Mouse (Mus musculus) midbrain, embryonic 15.5 days (tissue): Measurements from ENCODE around the gene Spocd1. TPM values are rescaled to one million over a fixed set of nuclear protein-coding genes. Genes with fewer than 3 reads are reported as not detected.

ENCODE experiments used
- ATAC-seq: fragments of 200-750 bp; cut with Nextera tagmentation; replicated peaks from 2 replicates; pipeline ENCODE4 v1.8.0; 2017; ENCODE audit warnings: moderate TSS enrichment
- H3K27ac ChIP-seq: fragments of 300-500 bp; sonication (generic); 2 replicates; pipeline ENCODE4 v1.5.1; 2015; ENCODE audit warnings: mild to moderate bottlenecking, inconsistent platforms
- H3K27me3 ChIP-seq: fragments of 300-500 bp; sonication (generic); replicated peaks from 2 replicates; pipeline ENCODE4 v1.6.1; 2015; ENCODE audit warnings: inconsistent platforms
- H3K36me3 ChIP-seq: fragments of 300-500 bp; sonication (generic); replicated peaks from 2 replicates; pipeline ENCODE4 v1.6.1; 2015; ENCODE audit warnings: inconsistent platforms
- H3K4me1 ChIP-seq: fragments of 300-500 bp; sonication (generic); 2 replicates; pipeline ENCODE4 v1.6.1; 2015; ENCODE audit warnings: inconsistent platforms
- H3K4me2 ChIP-seq: fragments of 300-500 bp; sonication (generic); 2 replicates; pipeline ENCODE4 v1.6.1; 2015; ENCODE audit warnings: inconsistent platforms, mild to moderate bottlenecking, moderate library complexity
- H3K4me3 ChIP-seq: fragments of 300-500 bp; sonication (generic); 2 replicates; pipeline ENCODE4 v1.5.1; 2015; ENCODE audit warnings: mild to moderate bottlenecking, inconsistent platforms
- H3K9ac ChIP-seq: fragments of 300-500 bp; sonication (generic); 2 replicates; pipeline ENCODE4 v1.6.1; 2015; ENCODE audit warnings: mild to moderate bottlenecking, inconsistent platforms
- H3K9me3 ChIP-seq: fragments of 300-500 bp; sonication (generic); 2 replicates; pipeline ENCODE4 v1.6.1; 2016; ENCODE audit warnings: inconsistent platforms
- WGBS: fragments of 180-500 bp; shearing (Covaris S2); methylation state at CpG from one replicate; pipeline ENCODE4 v1.1.7; 2015; ENCODE audit warnings: mixed read lengths; 5-methylcytosine and 5-hydroxymethylcytosine counted together
- polyA plus RNA-seq: library from polyadenylated mRNA; unstranded; fragments of >200 nt; fragmentation: Nextera tagmentation; extraction: Ambion mirVana; gene quantifications from 2 replicates; pipeline ENCODE4 v1.2.1, GENCODE M21; 2015

Gene Spocd1
- polyA plus RNA-seq, 1 experiment from 2014 or later = not detected

DNA sequence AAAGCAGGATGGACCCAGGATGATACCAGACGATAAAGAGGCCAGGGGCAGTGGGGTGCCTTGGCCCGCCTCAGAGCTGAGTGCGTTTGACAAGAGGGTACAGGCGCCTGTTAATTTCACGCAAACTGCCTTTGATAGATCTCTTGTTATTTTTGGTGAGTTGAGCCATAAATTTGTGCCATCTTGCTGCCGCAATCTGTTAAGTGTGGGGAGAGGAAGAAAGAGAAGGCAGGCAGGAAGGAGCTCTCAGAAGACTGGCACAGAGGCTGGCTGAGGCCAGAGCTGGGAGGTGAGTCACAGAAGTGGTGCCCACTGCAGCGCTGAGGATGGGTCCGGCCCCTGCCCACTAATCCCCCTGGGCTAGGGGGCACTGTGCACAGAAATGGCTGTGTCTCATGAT lies 66.2 kb downstream of the Spocd1 start:
- WGBS = 88% methylated on average over 8 of the region's 8 CpGs
- H3K27ac ChIP-seq = no peak overlapping the region

GRCm38 (mm10) chr4:129996015-129996414 lies 67.0 kb downstream of the Spocd1 start:
- Histone ChIP-seq H3K9me3 (no peaks in the 10 kb centered on the region), H3K27me3 (no peaks in the 10 kb centered on the region), H3K36me3 (0 out of 2 replicates have a peak, but pooled peaks cover 11% of the 10 kb centered on the region), H3K27ac (no peak overlapping the region), H3K4me1 (peaks cover 26% of the 10 kb centered on the region), H3K4me3 (no peak overlapping the region), H3K9ac (no peak overlapping the region), H3K4me2 (no peak overlapping the region)
- WGBS = 80% methylated on average over 4 of the region's 4 CpGs
- ATAC-seq = no peak

More for the DNA sequence above, 66.2 kb downstream of the Spocd1 start:
- H3K27me3 ChIP-seq = no peaks in the 10 kb centered on the region
- H3K36me3 ChIP-seq = 0 out of 2 replicates have a peak, but pooled peaks cover 11% of the 10 kb centered on the region
- H3K4me1 ChIP-seq = peaks cover 26% of the 10 kb centered on the region
- no peak overlapping the region for H3K4me3 ChIP-seq
- ATAC-seq = no peak
- no peak overlapping the region for H3K4me2 ChIP-seq
- no peaks in the 10 kb centered on the region for H3K9me3 ChIP-seq
- H3K9ac ChIP-seq = no peak overlapping the region

DNA sequence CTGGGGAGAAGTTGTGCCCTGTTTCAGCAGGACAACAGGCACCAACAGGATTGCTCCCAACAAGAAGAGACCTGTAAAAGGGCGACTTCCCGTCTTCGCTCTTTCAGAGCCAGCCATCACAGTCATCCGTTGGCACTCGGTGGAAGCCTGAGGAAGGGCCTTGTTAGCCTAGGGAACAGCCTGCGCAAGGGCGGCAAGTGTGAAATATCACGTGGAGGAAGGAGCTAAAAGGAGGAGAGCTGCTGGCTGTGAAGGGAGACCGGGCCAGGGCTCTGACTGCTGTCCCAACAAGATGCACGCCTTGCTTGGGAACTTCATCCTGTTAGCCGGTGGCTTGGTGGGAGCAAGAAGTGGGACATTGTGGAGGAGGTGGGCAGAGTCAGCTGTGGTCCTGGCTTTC lies 69.1 kb downstream of the Spocd1 start:
- no peak for ATAC-seq
- peaks cover 36% of the 10 kb centered on the region for H3K4me1 ChIP-seq

DNA sequence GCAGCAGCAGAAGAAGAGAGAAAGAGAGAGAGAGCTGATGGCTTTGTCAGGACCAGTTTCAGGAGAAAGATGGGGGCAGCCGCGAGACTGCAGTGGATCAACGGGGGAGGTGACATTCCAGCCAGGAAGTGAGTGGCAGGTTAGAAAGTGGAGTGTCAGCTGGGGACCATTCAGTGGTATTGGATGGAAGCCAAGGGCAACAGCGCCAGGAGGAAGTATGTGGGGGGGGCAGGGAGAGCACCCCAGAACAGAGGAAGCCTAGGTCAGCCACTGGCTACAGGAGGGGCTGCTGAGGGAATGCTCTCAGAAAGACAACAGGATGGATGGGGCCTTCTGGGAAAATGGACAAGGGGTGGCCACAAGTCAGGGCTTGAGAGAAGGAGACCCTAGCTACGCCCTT lies 72.7 kb downstream of the Spocd1 start:
- ATAC-seq = no peak; the same call in 1 of the 2 replicates
- H3K27ac ChIP-seq = peak overlapping the region; percentile 45; the same call in 1 of the 2 replicates
- 31% methylated on average over 5 of the region's 5 CpGs for WGBS
- no peaks in the 10 kb centered on the region for H3K36me3 ChIP-seq
- no peak overlapping the region for H3K4me3 ChIP-seq
- no peaks in the 10 kb centered on the region for H3K9me3 ChIP-seq
- H3K4me1 ChIP-seq = peaks cover 19% of the 10 kb centered on the region
- H3K9ac ChIP-seq = no peak overlapping the region
- no peak overlapping the region for H3K4me2 ChIP-seq
- H3K27me3 ChIP-seq = no peaks in the 10 kb centered on the region

More for the DNA sequence above, 69.1 kb downstream of the Spocd1 start:
- Histone ChIP-seq H3K36me3 (0 out of 2 replicates have a peak, but pooled peaks cover 5% of the 10 kb centered on the region), H3K27me3 (no peaks in the 10 kb centered on the region), H3K9me3 (no peaks in the 10 kb centered on the region), H3K4me3 (no peak overlapping the region), H3K9ac (no peak overlapping the region), H3K4me2 (no peak overlapping the region), H3K27ac (no peak overlapping the region)
- 75% methylated on average over 11 of the region's 11 CpGs for WGBS

DNA sequence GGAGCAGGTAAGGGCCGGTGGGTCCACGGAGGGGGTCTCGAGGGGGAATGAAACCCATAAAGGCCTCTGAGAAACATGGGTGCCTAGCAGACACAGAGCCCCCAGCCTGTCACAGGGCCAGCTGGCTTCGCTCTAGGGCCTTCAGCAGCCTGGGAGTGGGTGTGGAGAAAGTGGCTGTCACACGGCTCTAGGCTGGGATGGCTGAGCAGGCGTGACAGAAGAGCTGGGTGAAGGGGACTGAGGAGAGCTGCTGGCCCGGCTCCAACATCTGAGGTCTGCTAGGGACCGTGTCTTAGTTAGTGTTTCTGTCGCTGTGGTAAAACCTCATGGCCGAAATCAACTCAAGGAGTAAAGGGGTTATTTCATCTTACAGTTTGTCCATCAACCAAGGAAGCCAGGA lies 73.1 kb downstream of the Spocd1 start:
- peak overlapping the region; percentile 45; the same call in 1 of the 2 replicates for H3K27ac ChIP-seq
- no peak overlapping the region for H3K4me2 ChIP-seq
- 73% methylated on average over 10 of the region's 10 CpGs for WGBS
- H3K9ac ChIP-seq = no peak overlapping the region
- peak; percentile 43; the same call in 1 of the 2 replicates for ATAC-seq
- no peaks in the 10 kb centered on the region for H3K36me3 ChIP-seq
- H3K27me3 ChIP-seq = no peaks in the 10 kb centered on the region
- peaks cover 21% of the 10 kb centered on the region for H3K4me1 ChIP-seq
- H3K9me3 ChIP-seq = no peaks in the 10 kb centered on the region
- H3K4me3 ChIP-seq = no peak overlapping the region

GRCm38 (mm10) chr4:130005593-130005992 lies 76.5 kb downstream of the Spocd1 start:
- ATAC-seq = no peak
- Histone ChIP-seq H3K27me3 (no peaks in the 10 kb centered on the region), H3K4me2 (no peak overlapping the region)

GRCm38 (mm10) chr4:130006533-130006932 lies 77.5 kb downstream of the Spocd1 start:
- H3K36me3 ChIP-seq = peaks cover 16% of the 10 kb centered on the region; the same call in 1 of the 2 replicates
- ATAC-seq = no peak
- H3K27ac ChIP-seq = no peak overlapping the region
- H3K27me3 ChIP-seq = no peaks in the 10 kb centered on the region
- peak overlapping the region; percentile 33 for H3K4me2 ChIP-seq
- no peak overlapping the region for H3K9ac ChIP-seq
- WGBS = 22% methylated on average over 25 of the region's 25 CpGs
- peaks cover 12% of the 10 kb centered on the region for H3K4me1 ChIP-seq
- no peaks in the 10 kb centered on the region for H3K9me3 ChIP-seq
- no peak overlapping the region for H3K4me3 ChIP-seq

More at GRCm38 (mm10) chr4:130005593-130005992, 76.5 kb downstream of the Spocd1 start:
- Histone ChIP-seq H3K4me1 (peaks cover 19% of the 10 kb centered on the region), H3K9ac (no peak overlapping the region), H3K36me3 (peaks cover 9% of the 10 kb centered on the region; the same call in 1 of the 2 replicates), H3K27ac (no peak overlapping the region), H3K9me3 (no peaks in the 10 kb centered on the region), H3K4me3 (no peak overlapping the region)
- WGBS = 74% methylated on average over 9 of the region's 9 CpGs

Other genes with a start within 250 kb of the Spocd1 start
- 18.1 and 20.9 TPM in 2 replicates for gene Tmem39b, start 232.4 kb upstream of the Spocd1 start, polyA plus RNA-seq
- 137 and 138 TPM in 2 replicates for gene Khdrbs1, start 186.9 kb upstream of the Spocd1 start, polyA plus RNA-seq
- 220 and 223 TPM in 2 replicates for gene Ptp4a2, start 118.0 kb upstream of the Spocd1 start, polyA plus RNA-seq
- gene Adgrb2, start 55.6 kb downstream of the Spocd1 start, polyA plus RNA-seq = 19.4 and 23.6 TPM in 2 replicates
- gene Col16a1, start 118.6 kb downstream of the Spocd1 start, polyA plus RNA-seq = 7.8 and 12.9 TPM in 2 replicates
- 68.1 and 75.5 TPM in 2 replicates for gene Pef1, start 173.3 kb downstream of the Spocd1 start, polyA plus RNA-seq
- 3.3 and 3.6 TPM in 2 replicates for gene Hcrtr1, start 210.1 kb downstream of the Spocd1 start, polyA plus RNA-seq
- 5.1 and 6.4 TPM in 2 replicates for gene Tinagl1, start 245.9 kb downstream of the Spocd1 start, polyA plus RNA-seq